Mouse (Mus musculus): ENCODE data around the gene Gm20479. TPM values are rescaled to one million over a fixed set of nuclear protein-coding genes. Genes with fewer than 3 reads are reported as not detected.

Gene Gm20479
- polyA plus RNA-seq (2012; rRNA removed): 0.43 and 0.67 TPM in 2 replicates

DNA sequence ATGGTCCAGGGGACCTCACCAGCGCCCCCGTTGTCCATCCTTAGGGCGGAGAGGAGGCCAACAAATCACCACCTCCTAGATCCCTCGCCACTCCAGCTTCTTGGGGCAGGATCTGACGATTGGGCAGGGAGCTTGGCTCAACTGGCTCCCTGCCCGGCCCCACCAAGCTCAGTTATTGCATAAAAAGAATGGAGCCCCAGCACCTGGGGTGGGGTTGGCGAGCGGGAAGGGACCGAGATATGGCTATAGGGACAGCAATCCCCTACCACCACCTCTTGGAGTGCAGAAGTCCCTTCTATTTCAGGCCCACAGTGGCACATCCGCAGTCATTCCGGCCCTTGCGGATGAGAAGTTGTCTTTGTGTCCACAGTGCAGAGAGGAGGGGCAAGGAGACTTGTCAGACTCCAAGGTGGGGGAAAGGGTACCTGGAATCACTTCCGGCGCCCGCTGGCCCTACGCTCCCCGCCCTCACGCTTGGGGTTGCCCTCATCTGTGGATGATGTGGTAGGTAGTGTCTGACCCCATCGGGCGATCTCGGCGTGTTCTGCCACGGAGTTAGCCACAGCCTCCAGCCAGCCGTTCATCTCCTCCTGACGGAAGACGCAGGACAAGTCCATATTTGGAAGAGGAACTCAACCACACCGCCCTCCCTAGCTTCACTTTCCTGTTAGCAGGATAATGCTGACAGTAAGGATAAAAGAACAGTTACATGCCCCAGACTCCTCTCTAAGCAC is at the start of gene Gm20479:
TSS of gene Gm20479 (minus strand) at position 559 of the 734 bp plus-strand sequence.
- DNase-seq (ENCODE audit: low spot score): no peak

DNA sequence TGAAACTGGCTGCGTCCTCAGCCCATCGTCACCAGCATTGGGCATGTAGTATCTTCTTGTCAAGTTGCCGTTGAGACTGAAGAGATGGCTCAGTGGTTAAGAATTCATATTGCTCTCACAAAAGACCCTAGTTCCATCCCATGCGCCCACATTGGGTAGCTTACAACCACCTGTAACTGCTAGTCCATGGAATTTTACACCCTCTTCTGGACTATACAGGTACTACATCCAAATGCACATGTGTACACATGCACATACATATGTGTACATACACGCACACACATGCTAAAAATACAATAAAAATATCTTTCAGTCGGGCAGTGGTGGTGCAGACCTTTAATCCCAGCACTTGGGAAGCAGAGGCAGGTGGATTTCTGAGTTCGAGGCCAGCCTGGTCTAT is 49.3 kb upstream of the Gm20479 start:
- no peak for DNase-seq (ENCODE audit: low spot score)

DNA sequence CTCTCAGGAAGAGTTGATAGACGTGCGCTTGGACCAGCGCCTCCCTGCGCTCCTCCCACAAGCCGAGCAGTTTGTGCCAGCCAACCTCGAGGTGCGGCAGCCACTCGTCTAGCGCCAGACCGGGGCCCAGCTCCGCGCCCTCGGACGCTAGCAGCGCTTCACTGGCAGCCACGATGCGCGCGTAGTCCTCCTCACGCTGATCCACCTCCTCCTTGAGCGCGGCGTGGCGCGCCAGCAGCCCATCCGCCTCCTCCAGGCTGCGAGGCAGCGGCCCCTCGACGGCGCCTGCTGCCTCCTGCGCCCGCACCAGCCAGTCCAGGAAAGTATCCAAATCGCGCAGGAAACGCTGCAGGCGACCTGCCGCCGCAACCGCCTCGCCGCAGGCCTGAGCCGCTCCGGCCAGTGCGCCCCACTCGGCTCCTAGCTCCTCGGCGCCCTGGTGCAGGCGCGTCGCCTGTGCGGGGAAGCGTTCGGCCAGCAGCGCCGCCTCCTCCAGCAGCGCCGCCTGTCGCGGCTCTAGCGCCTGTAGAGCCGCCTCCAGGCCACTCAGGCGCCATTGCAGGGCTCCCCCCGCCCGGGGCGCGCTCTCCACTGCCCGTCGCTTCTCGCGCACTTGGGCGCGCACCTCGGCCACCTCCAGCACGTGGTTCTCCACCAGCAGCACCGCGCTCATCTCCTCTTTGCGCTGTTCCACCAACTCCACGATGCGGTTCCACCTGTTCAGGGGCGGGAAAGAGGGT is 47.2 kb upstream of the Gm20479 start:
- DNase-seq (ENCODE audit: low spot score): no peak

DNA sequence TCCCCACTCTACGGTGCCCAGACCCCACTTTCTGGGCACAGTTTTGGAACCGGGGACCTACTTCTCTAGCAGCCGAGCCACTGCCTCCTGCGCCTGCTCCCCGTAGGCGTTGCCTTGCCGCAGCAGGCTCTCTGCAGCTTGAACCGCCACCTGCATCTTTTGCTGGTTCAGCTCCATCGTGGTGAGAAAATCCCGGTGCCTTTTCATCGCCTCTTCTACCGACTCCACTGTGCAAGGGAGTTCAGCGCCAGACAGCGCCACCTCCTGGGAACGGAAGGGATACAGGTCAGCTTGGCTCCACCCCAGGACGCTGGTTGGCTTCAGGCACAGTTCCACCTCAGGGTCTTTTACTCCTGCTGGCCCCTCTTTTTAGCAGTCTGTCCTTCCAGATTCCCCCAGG is 45.5 kb upstream of the Gm20479 start:
- DNase-seq (ENCODE audit: low spot score): peak; percentile 39

DNA sequence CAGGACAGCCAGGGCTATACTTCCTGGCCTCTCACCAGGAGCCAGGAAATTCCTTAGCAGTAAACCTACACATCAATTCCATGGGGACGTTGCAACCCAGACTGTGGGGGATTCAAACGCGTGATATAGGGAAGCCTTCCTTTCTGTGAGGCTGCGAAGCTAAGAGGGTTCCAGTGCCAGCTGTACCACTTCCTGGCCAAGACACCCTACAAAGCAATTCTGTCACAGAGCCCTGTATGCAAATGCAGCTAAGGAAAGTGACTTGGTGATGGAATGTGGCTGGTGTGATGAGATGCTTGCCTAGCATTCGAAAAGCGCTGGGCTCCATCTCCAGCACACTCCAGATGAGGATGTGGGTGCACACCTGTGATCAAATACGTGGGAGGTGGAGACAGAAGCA is 43.3 kb upstream of the Gm20479 start:
- DNase-seq (ENCODE audit: low spot score): no peak

DNA sequence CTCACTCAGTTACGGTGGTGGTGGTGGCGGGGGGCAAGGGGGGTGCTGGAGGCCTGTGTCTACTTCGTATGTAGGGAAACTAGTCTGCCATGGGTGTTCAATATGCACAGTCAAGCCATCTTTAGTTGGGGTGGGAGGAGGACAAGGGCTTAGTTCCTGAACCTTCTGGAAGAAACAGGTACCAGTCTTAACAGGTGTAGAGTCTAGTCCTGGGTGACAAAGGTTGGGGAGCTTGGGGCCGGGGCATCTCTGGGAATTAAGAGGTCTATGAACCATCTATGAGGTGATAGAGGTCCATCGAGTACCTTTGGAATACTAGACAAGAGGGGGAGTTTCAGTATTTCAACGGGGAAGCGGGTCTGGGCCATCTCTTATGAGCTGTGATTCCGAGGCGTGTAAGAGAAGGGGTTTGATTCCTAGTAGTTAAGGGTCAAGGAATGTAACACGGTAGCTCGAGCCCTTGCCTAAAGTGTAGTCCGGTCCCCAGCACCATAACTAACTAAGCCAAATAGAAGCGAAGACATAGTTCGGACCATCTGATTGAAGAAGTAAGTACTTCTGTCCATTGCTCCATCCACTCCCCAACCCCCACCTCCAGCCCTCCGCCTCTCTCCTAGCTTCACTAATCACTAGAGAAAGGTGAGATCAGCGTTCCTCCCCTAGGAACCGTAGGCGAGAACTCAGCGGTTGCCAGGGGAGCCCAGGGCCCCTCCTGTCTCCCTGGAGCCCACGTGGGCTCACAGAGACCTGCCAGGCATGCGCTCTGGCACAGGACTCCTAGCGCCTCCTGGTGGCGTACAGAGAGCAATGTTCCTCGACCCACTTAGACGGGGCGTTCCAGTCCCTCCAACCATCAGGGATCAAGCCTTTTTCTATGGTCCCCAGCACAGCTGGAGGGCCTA is 40.1 kb upstream of the Gm20479 start:
- DNase-seq (ENCODE audit: low spot score): no peak

DNA sequence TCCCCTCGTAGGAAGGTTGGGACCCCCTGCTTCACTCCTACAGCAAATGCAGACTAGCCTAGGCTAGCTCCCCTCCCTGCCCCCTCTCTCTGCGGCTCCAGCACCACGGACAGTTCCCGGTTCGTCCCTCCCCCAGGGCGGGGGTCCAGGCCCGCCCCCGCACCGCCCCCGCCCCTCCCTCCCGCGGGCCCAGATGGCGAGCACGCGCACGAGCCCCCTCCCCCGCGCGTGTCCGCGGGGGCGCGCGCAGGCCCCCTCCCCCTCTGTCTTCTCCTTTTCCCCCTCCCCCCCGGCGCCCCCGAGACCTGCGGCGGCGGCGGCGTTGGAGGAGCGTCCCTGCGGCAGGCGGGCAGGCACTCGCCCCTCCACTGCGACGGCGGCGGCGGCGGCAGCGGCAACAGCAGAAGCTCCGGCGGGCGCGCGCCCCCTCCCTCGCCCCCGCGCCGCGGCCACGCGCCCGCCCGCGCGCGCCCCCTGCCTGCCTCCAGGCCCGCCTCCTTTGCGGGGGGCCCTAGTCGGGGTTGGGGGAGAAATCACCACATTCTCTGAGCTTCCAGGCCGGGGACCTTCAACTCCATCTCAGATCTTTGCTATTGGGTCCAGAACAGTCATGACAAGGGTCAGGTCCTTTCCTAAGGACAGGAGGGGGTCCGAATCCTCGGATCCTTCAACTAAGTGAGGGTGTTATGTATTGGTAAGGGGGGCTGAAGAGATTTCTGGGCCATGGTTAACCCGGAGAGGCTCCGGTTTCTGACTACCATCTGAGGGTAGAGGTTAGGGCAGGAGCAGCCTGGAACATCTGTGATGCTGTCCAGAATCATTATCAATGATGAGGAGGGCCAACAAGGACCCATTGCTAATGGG is 39.2 kb upstream of the Gm20479 start:
- no peak for DNase-seq (ENCODE audit: low spot score)

DNA sequence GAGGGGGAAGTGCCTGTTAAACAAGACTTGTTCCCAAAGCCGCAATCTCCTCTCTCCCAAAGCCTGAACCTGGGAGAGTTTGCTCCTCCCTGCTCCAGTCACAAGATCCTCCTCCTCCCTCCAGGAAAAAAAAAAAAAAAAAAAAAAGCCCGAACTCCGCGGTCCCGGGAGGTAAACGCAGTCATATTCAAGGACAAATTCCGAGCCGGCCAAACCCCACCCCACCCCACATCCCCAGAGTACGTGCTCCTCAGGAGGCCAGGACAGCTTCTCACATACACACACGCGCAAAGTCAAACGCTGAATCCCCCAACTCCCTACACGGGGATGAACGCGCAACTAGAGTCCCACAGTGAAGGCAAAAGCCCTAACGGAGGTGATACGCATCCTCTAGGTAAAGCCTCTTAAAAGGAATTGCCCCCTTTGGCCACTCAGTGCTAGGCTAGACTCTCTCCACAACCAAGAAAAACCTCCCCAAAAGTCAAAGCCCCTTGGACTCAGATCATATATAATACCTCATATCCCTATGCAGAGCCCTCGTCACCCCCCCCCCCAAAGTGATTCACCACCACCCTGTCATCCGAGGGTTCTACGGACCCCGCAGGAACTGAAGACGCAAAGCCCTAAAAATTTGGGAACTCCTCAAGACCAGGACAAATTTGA is 38.4 kb upstream of the Gm20479 start:
- DNase-seq (ENCODE audit: low spot score): no peak

DNA sequence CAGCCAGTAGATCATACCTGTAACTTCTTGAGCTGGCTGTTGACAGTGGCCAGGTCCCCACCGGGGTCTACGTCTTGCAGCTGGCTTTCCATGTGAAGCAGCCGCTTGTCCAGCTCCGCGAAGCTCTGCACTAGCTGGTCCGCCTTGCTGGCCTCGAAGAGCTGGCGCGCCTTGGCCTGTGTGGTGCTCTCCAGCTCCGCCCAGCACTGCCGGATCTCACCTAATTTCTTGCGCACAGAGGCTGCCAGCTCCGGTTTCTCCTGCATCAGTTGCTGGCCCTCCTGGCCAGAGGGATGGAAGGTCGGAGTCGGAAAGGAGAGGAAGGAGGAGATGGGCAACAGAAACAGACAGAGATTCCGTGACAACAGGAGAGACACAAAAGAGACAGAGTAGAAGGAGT is 34.2 kb upstream of the Gm20479 start:
- no peak for DNase-seq (ENCODE audit: low spot score)

DNA sequence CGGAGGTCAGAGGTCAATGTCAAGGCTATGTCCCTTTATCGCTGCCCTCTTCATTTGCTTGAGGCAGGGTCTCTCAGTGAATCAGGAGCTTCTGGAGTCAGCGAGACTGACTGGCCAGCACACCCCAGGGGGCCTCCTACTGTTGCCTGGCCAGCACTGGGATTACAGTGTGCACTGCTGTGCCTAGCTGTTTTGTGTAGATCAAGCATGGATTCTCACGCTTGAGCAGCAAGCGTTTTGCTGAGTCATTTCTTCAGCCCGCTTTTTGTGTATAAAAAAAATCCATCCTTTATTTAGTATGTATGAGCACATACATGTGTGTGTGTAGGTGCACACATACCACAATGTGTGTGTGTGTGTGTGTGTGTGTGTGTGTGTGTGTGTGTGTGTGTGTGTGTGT is 32.0 kb upstream of the Gm20479 start:
- DNase-seq (ENCODE audit: low spot score): no peak

DNA sequence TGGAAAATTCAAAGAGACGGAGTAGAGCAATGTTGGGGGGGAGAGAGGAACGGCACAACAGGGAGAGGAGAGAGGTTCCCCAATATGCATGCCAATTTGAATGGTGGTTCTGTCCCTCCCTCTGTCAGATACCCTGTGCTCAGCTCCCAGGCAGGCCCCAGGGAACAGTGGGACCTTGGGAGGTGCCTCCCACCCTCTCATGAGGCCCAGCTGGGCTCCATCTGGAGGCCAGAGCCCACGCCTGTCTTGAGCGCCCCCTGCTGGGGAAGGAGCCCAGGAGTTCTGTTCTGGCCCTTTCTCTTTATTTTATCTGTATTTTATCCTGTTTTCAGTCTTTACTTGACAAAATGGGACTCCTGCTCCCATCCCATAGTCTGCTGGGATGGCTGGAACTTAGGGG is 27.5 kb upstream of the Gm20479 start:
- peak; percentile 53 for DNase-seq (ENCODE audit: low spot score)

DNA sequence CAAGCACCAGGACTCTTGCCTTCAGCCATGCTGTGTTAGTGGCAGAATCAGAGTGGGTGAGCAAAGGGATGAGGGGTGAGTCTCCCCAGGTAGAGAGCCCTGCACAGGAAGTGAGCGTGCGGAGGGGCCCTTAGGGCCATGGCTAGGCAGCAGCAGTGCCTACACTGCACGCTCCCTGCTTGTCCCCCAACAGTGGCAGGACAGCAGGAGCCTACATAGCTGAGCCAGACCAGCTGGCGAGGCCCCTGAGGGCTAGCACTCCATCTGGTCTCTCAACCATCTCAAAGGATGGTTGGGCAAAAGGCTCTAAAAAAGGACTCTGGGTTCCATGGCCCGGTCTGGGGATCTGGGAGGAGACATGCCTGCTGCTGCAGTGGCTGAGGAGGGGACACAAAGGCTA is 26.9 kb upstream of the Gm20479 start:
- no peak for DNase-seq (ENCODE audit: low spot score)

DNA sequence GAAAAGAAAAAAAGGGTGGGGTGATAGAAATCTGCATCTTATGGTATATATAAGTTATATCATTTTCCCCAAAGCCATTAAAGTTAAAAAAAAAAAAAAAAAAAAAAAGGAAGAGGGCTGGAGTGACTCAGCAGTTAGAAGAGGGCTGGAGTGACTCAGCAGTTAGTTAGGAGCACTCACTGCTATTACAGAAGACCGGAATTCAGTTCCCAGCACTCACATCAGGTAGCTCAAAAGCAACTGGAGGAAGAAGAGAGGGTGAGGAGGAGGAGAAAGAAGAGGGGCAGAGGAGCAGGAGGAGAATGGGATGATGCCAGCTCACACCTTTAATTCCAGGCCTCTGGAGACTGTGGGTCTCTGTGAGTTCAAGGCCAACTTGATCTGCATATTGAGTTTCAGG is 26.0 kb upstream of the Gm20479 start:
- no peak for DNase-seq (ENCODE audit: low spot score)

DNA sequence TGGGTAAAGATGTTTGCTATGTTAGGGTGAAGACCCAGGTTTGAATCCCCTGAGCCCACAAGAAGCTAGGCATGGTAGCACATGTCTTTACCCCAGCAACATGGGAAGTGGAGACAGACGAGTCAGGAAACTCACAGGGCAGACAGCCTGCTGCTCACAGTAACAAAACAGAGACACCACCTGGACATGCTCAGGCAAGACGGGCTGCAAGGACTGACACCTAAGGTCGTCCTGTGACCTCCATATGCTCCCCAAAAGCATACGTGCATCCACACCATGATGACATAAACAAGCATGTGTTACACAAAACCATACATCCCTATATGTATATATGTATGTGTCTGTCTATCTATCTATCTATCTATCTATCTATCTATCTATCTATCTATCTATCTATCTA is 24.3 kb upstream of the Gm20479 start:
- no peak for DNase-seq (ENCODE audit: low spot score)

DNA sequence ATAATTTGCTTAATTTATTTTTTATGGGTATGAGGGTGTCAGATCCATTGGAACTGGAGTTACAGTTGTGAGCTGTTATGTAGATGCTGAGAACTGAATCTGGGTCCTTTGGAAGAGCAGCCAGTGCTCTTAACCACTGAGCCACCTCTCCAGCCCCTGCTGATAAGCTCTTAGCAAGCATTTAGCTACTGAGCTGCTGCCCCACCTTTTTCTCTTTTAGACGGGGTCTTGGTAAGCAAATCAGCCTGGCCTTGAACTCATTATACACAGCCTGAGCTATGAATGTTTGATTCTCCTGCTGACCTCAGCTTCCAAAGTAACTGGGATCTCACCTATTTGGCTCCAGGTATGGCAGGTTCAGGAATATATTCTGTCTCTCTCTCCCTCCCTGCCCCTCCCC is 23.8 kb upstream of the Gm20479 start:
- DNase-seq (ENCODE audit: low spot score): no peak

DNA sequence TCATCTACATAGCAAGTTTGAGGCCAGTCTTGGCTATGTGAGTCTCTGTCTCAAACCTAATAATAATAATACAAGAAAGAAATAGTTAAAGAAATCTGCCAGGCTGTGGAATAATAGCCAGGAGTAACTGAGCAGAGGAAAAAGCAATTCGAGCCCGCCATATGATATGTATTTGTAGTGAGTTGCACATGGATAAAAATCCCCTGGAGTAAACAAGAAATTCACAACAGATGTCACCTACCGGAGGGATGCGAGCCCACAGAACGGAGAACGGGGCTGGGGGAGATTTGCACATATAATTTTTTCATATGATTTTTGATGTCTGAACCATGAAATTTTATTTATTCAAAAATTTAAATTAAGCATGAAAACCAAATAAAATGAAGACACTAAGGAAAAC is 22.6 kb upstream of the Gm20479 start:
- no peak for DNase-seq (ENCODE audit: low spot score)

DNA sequence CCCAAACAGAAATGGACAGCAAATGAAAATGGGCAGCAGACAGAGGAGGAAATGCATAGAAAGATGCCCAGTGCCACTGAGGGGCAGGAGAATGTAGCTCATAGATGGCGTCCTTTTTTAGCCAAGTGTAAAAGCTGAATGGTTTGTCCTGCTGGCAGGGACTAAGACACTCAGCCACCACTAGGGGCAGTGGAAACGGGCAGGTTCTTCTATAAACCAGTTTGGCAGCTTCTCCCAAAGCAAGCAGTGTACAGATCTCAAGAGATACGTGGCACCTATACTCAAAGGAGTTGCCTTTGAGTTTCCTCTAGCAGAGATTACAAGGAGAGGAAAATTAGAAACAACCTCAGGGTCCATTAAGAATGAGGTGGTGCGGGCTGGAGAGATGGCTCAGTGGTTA is 21.2 kb upstream of the Gm20479 start:
- DNase-seq (ENCODE audit: low spot score): no peak

DNA sequence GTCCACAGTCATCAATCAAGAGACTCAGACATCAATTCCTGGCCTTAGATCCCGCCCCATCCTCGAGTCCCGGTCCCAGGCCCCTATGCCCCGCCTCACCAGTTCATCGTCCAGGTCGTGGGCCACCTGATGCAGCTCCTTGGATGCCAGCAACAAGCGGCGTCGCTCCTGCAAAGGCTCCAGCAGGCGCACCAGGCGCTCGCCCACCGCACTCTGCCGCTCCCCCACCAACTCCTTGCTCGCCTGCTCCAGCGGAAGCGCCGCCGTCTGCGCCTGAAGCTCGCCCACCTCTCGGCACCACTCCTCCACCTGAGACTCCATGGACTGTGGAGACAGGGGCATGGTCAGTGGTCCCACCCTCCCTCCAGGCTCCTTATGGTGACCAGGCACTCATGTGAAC is 18.1 kb upstream of the Gm20479 start:
- DNase-seq (ENCODE audit: low spot score): no peak

DNA sequence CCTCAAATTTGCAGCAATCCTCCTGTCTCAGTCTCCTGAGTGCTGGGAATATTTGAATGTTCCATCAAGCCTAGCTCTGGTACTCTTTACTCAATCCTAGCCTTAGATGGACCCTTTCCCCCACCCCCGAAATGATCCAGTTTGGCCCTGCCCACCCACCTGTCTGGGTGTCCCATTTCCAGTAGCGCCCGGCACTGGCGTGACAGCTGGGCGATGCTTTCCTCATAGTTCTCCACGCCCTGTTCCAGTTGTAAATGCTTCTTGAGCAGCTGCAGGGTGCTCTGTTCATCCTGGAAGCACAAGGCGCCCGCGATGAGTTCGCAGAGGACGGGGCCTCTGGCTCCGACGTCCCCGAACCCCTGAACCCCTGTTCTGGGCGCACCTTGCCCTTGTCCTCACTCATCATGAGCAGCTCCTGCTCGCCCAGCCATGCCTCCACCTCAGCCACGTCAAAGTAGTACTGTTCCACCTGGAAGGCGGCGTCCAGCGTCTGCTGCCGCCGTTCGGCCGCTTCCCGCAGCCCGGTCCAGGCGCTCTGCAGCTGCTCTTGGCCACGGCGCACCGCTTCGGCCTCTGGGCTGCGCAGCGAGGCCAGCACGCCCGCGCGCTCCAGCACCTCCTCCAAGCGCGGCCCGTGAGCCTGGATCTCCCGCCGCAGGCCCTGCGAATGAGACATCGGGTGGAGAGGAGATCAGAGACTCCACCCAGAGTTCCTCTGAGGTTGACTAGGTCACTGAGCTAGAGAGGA is 14.7 kb upstream of the Gm20479 start:
- no peak for DNase-seq (ENCODE audit: low spot score)

DNA sequence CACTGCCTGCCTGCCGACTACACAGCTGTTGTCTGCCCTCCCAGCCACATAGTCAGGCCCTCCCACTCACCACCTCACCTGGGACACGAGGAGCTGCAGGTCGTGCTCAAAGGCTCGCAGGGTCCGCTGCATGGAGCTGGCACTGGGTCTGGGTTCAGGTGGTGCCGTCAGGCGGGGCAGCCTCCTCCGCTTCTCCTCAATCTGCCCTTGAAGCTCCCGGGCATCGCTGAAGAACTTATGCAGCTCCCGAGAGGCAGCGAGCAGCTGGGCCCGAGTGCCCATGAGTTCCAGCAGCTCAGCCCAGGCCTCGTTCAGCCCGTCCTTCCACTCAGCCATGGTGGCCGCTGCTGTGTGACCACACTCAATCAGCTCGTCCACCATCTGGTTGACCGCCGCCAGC is 11.9 kb upstream of the Gm20479 start:
- DNase-seq (ENCODE audit: low spot score): no peak

All from urinary bladder, adult 2 months (tissue).